Mouse (Mus musculus): ENCODE results near the gene Mrvi1.

Mrvi1 gene

DNA sequence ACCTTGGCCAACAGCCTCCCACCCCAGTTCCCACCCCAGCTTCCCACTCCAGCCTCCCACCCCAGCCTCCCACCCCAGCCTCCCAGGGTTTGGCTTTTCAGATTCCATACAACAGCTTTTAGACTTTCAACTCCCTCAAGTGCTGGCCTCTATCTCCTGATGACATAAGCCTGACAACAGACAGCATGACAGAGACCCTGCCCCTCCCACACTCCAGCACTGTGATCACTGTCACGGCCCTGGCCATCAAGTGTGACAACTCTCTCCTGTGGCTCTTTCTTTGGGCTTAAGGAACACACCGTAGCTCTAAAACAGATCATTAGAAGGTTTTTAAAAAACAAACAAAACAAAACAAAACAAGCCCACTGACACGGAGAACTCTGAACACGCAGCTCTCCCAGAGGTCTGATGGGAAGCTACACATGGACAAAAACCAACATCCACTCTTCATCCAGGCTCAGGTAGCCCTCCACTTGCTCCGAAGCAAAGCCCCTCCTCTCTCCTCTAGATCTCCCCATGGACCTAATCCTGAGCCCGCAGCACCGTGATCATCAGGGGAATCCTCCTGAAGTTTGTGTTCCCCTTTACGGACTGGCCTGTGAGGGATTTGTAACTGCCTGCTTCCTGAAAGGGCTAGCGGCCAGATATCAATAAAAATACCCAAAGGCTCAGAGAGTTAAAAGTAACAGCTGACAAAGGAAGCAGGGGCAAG, 19.2 kb downstream of the Mrvi1 start:
- H3K27me3 ChIP-seq (ENCODE audit: control insufficient read depth, insufficient read depth, low read length, poor library complexity, severe bottlenecking) = no peaks in the 10 kb centered on the region
- DNase-seq (ENCODE audit: low read depth, low spot score) = no peak
- no peaks in the 10 kb centered on the region for H3K36me3 ChIP-seq (ENCODE audit: control insufficient read depth, insufficient read depth, low read length, poor library complexity, severe bottlenecking)

DNA sequence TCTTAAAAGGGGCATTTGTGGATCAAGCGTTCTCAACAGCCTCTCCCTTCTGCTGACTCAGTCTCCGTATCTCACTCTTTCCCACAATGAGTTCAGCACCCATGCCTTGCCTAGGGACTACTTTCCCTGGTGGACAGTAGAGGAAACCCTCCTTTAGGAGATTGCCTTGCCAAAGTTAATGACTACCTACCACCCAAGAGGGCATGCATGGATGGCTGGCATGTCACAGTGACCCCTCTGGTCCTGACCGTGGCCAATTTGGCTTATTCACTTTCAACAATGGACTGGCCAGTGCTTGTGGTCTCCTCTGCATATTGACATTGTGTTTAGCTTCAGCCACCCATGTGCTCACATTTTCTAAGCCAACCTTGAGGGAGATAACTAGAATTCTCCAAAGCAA, 19.8 kb downstream of the Mrvi1 start:
- H3K36me3 ChIP-seq (ENCODE audit: control insufficient read depth, insufficient read depth, low read length, poor library complexity, severe bottlenecking) = no peaks in the 10 kb centered on the region
- no peaks in the 10 kb centered on the region for H3K27me3 ChIP-seq (ENCODE audit: control insufficient read depth, insufficient read depth, low read length, poor library complexity, severe bottlenecking)
- DNase-seq (ENCODE audit: low read depth, low spot score) = no peak

- DNase-seq (ENCODE audit: low read depth, low spot score) = peak; percentile 51
- no peaks in the 10 kb centered on the region for H3K36me3 ChIP-seq (ENCODE audit: control insufficient read depth, insufficient read depth, low read length, poor library complexity, severe bottlenecking)
Measured at GRCm38 (mm10) chr7:110956422-110957170, 25.7 kb downstream of the Mrvi1 start.

DNA sequence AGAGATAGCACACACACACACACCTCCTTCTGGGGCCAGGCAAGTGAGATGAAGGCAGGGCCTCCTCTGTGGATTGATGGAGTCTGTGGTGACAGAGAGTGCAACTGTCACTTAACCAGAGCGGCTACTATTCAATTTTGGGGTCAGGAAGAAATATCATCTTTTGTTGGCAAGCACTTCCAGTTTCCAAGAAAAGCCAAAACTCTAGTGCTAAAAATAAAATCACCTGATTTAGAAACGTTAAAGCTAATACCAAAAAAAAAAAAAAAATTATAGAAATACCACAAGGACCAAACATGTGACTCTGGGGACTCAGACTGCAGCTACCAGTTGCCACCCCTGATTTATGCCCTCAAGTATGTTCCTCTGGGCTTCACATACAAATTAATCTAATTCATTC, 26.7 kb downstream of the Mrvi1 start:
- no peaks in the 10 kb centered on the region for H3K27me3 ChIP-seq (ENCODE audit: control insufficient read depth, insufficient read depth, low read length, poor library complexity, severe bottlenecking)
- DNase-seq (ENCODE audit: low read depth, low spot score) = no peak
- no peaks in the 10 kb centered on the region for H3K36me3 ChIP-seq (ENCODE audit: control insufficient read depth, insufficient read depth, low read length, poor library complexity, severe bottlenecking)

More at GRCm38 (mm10) chr7:110956422-110957170, 25.7 kb downstream of the Mrvi1 start:
- no peaks in the 10 kb centered on the region for H3K27me3 ChIP-seq (ENCODE audit: control insufficient read depth, insufficient read depth, low read length, poor library complexity, severe bottlenecking)

DNA sequence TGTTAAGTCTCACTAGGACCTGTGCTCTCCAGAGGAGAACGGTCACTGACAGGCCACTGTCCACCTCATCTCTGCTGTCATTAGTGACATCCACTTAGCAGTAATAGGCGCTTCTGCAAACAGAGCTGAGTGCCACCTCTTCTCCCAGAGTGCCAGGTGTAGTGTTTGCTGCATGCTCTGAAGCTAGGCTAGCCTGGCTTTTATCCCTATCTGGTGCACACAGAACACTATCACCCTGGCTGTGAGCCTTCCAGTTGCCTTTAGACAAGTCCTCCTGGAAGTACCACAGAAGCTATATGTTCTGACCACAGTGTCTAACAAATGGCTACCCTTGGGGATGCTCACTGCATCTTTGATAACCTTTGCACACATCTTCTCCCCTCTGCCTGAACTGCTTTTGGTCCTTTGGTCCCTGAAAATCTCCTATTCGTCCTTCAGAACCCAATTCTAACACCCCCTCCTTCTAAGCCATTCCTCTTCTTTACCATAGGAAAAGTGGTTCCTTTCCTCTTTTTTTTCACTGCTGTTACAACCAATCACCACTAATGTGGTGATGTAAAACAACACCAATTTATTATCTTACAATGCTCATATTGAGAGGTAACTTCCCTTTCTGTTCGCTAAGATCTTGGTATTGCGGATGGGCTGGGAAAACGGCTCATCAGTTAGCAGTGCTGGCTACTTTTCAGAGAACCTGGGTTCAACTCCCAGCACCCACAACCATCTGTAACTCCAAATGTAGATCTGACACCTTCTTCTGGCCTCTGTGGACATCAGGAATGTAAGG, 28.0 kb downstream of the Mrvi1 start:
- Histone ChIP-seq H3K36me3 (ENCODE audit: control insufficient read depth, insufficient read depth, low read length, poor library complexity, severe bottlenecking) (no peaks in the 10 kb centered on the region), H3K27me3 (ENCODE audit: control insufficient read depth, insufficient read depth, low read length, poor library complexity, severe bottlenecking) (no peaks in the 10 kb centered on the region)
- no peak for DNase-seq (ENCODE audit: low read depth, low spot score)

GRCm38 (mm10) chr7:110953210-110953609, 29.1 kb downstream of the Mrvi1 start:
- DNase-seq (ENCODE audit: low read depth, low spot score) = no peak
- H3K27me3 ChIP-seq (ENCODE audit: control insufficient read depth, insufficient read depth, low read length, poor library complexity, severe bottlenecking) = no peaks in the 10 kb centered on the region
- no peaks in the 10 kb centered on the region for H3K36me3 ChIP-seq (ENCODE audit: control insufficient read depth, insufficient read depth, low read length, poor library complexity, severe bottlenecking)

DNA sequence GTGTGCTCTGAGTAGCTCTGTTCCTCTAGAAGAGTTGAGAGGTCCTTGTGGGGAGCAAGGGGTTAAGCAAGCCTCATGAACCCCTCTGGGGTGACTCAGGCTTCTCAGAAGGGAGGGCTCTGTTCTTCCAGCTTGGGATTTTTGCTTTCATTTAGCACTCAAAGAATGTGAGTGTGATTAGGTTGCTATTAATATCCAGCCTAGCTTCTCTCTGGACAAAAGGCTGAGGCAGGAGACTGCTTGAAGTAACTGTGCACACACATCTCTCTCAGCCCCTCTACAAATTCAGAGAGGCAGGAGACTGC, 31.7 kb downstream of the Mrvi1 start:
- no peaks in the 10 kb centered on the region for H3K36me3 ChIP-seq (ENCODE audit: control insufficient read depth, insufficient read depth, low read length, poor library complexity, severe bottlenecking)
- no peaks in the 10 kb centered on the region for H3K27me3 ChIP-seq (ENCODE audit: control insufficient read depth, insufficient read depth, low read length, poor library complexity, severe bottlenecking)
- DNase-seq (ENCODE audit: low read depth, low spot score) = no peak

GRCm38 (mm10) chr7:110949785-110950620, 32.3 kb downstream of the Mrvi1 start:
- H3K27me3 ChIP-seq (ENCODE audit: control insufficient read depth, insufficient read depth, low read length, poor library complexity, severe bottlenecking) = no peaks in the 10 kb centered on the region
- DNase-seq (ENCODE audit: low read depth, low spot score) = no peak
- no peaks in the 10 kb centered on the region for H3K36me3 ChIP-seq (ENCODE audit: control insufficient read depth, insufficient read depth, low read length, poor library complexity, severe bottlenecking)

- Histone ChIP-seq H3K36me3 (ENCODE audit: control insufficient read depth, insufficient read depth, low read length, poor library complexity, severe bottlenecking) (no peaks in the 10 kb centered on the region), H3K27me3 (ENCODE audit: control insufficient read depth, insufficient read depth, low read length, poor library complexity, severe bottlenecking) (no peaks in the 10 kb centered on the region)
- no peak for DNase-seq (ENCODE audit: low read depth, low spot score)
Measured at GRCm38 (mm10) chr7:110948579-110948978, 33.7 kb downstream of the Mrvi1 start.

DNA sequence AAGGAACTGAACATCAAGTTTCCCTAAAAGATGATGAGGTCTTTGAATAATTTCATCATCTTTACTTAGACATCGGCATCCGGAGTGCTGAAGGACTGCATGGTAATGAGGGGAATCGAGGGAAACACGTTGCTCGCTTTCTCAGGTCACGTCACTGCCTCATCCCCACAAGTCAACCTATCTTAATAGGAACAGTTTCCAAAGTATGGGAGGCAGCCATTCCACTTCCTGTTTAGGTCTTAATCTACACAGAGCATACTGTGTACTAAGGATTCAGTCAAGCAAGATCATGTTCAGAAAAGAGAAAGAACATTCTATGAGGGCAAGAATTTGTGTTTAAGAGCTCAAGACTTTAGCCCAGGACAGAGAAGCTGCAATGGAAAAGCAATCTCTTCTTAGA, 34.6 kb downstream of the Mrvi1 start:
- Histone ChIP-seq H3K27me3 (ENCODE audit: control insufficient read depth, insufficient read depth, low read length, poor library complexity, severe bottlenecking) (no peaks in the 10 kb centered on the region), H3K36me3 (ENCODE audit: control insufficient read depth, insufficient read depth, low read length, poor library complexity, severe bottlenecking) (no peaks in the 10 kb centered on the region)
- DNase-seq (ENCODE audit: low read depth, low spot score) = no peak

- peak; percentile 75 for DNase-seq (ENCODE audit: low read depth, low spot score)
- H3K36me3 ChIP-seq (ENCODE audit: control insufficient read depth, insufficient read depth, low read length, poor library complexity, severe bottlenecking) = no peaks in the 10 kb centered on the region
- no peaks in the 10 kb centered on the region for H3K27me3 ChIP-seq (ENCODE audit: control insufficient read depth, insufficient read depth, low read length, poor library complexity, severe bottlenecking)
Measured at GRCm38 (mm10) chr7:110946731-110947130, 35.5 kb downstream of the Mrvi1 start.

DNA sequence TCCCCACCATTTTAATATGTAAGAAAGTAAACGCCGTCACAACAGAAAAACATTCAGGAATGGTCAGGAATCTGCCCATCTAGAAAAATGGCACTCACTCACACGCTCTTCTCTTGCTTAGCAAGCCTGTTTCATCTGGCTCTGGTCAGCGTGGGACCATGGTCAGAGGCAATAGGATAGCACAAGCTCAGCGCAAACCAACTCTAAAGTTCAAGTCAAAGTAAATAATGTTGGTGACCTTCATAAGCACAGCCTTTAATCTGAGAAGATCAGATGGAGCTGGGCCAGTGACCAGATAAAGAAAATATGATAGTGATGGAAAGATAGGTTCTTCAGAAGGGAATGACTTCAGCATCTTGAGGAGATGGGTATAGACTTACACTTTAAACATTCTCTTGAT, 37.9 kb downstream of the Mrvi1 start:
- Histone ChIP-seq H3K27me3 (ENCODE audit: control insufficient read depth, insufficient read depth, low read length, poor library complexity, severe bottlenecking) (no peaks in the 10 kb centered on the region), H3K36me3 (ENCODE audit: control insufficient read depth, insufficient read depth, low read length, poor library complexity, severe bottlenecking) (no peaks in the 10 kb centered on the region)
- DNase-seq (ENCODE audit: low read depth, low spot score) = no peak

GRCm38 (mm10) chr7:110941701-110942530, 40.3 kb downstream of the Mrvi1 start:
- no peaks in the 10 kb centered on the region for H3K27me3 ChIP-seq (ENCODE audit: control insufficient read depth, insufficient read depth, low read length, poor library complexity, severe bottlenecking)
- DNase-seq (ENCODE audit: low read depth, low spot score) = no peak
- H3K36me3 ChIP-seq (ENCODE audit: control insufficient read depth, insufficient read depth, low read length, poor library complexity, severe bottlenecking) = no peaks in the 10 kb centered on the region

- Histone ChIP-seq H3K36me3 (ENCODE audit: control insufficient read depth, insufficient read depth, low read length, poor library complexity, severe bottlenecking) (no peaks in the 10 kb centered on the region), H3K27me3 (ENCODE audit: control insufficient read depth, insufficient read depth, low read length, poor library complexity, severe bottlenecking) (no peaks in the 10 kb centered on the region)
- no peak for DNase-seq (ENCODE audit: low read depth, low spot score)
Measured at GRCm38 (mm10) chr7:110941116-110941521, 41.1 kb downstream of the Mrvi1 start.
